Mouse (Mus musculus): ENCODE results near the gene Fgfr2. TPM values are rescaled to one million over a fixed set of nuclear protein-coding genes. Genes with fewer than 3 reads are reported as not detected.

The Fgfr2 gene
- polyA plus RNA-seq, 1 experiment = 14.7 TPM

DNA sequence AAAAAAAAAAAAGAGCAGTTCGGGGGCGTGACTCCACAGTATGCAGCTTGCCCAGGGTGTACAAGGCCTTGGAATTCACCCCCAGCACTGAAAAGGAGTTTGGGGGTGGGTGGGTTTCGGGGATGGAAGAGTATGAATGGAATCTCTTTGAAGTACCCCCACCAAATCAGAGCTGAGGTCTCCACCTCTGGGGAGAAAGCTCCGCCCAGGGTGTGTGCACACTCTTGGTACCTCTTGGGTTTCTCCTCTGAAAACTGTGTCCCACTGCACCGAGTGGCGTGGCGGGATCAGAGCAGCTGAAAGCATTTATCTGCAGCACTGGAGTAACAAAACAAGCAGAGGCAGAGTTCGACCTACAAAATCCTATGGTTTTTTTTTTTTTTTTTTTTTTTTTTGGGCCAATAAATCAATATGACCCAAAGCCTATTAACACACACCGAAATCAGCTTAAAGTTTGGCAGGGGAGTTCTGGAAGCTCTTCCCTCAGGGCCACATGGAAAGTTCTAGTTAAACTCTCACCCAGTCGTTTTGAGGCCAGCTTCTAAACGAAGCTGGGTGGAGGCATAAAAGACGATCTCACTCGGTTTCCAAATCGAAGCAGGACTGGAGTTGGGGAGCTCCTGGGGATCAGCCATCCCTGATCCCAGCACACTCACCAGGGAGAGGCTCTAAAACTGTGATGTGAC is 2798.3 kb downstream of the Fgfr2 start:
- no peak overlapping the region for H3K27ac ChIP-seq (ENCODE audit: insufficient read depth, low read depth, low read length)
- no peaks in the 10 kb centered on the region for H3K36me3 ChIP-seq (ENCODE audit: control insufficient read depth, insufficient read depth, low read length)
- WGBS = 67% methylated on average over 14 of the region's 14 CpGs
- peaks cover 5% of the 10 kb centered on the region; the same call in 1 of the 2 replicates for H3K4me1 ChIP-seq (ENCODE audit: control insufficient read depth, insufficient read depth, insufficient read length, low read length)
- H3K27me3 ChIP-seq (ENCODE audit: control insufficient read depth, insufficient read depth, low read length) = no peaks in the 10 kb centered on the region
- H3K4me3 ChIP-seq (ENCODE audit: low read depth, low read length) = no peak overlapping the region
- TF ChIP-seq CTCF (IDR thresholded peaks at IDR 0.05; ENCODE audit: extremely low read depth, insufficient read length, insufficient replicate concordance, low read depth, low read length) = no peak
- TF ChIP-seq POLR2A (IDR thresholded peaks at IDR 0.05; ENCODE audit: low read depth, low read length) = no peak

- Histone ChIP-seq H3K36me3 (ENCODE audit: control insufficient read depth, insufficient read depth, low read length) (no peaks in the 10 kb centered on the region), H3K27me3 (ENCODE audit: control insufficient read depth, insufficient read depth, low read length) (no peaks in the 10 kb centered on the region), H3K4me1 (ENCODE audit: control insufficient read depth, insufficient read depth, insufficient read length, low read length) (peaks cover 5% of the 10 kb centered on the region; the same call in 1 of the 2 replicates), H3K27ac (ENCODE audit: insufficient read depth, low read depth, low read length) (no peak overlapping the region), H3K4me3 (ENCODE audit: low read depth, low read length) (no peak overlapping the region)
- TF ChIP-seq CTCF (IDR thresholded peaks at IDR 0.05; ENCODE audit: extremely low read depth, insufficient read length, insufficient replicate concordance, low read depth, low read length) = no peak
- TF ChIP-seq POLR2A (IDR thresholded peaks at IDR 0.05; ENCODE audit: low read depth, low read length) = no peak
- WGBS = 88% methylated on average over 4 of the region's 4 CpGs
Observed at GRCm38 (mm10) chr7:130323766-130324165, 2799.4 kb downstream of the Fgfr2 start.

DNA sequence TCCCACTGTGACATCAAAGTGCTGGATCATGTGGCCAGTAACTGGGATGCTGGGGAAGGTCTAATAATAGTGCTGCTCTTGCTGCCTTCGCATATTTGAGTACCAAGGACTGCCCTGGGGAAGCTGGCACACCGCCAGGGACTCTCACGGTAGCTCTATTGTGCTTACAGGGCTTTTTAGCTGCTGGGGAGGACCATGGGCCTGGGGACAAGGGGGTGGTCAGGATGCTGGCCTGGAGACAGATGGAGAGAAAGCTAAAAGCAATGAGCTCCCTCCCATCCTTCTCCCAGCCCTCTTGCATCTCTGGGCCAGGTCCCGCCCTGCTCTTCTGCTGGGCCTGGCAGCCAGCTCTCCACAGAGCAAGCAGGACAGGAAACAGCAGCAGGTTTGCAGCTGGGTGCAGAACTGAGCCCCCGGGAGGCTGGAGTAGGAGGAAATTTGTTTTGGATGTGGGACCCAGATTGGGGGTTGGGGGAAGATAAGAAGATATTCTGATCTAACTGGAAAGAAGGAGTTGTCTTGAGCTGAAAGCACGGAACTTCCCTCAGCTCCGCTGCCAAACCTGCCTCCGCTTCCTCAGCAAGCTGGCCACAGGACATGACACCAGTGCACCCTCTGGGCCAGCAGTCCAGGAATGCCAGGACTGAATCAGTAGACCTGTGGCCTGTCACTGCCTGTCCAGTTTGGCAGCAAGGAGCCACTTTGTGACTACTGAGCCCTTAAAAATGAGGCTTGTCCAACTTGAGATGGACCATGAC is 2803.2 kb downstream of the Fgfr2 start:
- no peak overlapping the region for H3K27ac ChIP-seq (ENCODE audit: insufficient read depth, low read depth, low read length)
- no peak overlapping the region for H3K4me3 ChIP-seq (ENCODE audit: low read depth, low read length)
- WGBS = 51% methylated on average over 8 of the region's 8 CpGs

DNA sequence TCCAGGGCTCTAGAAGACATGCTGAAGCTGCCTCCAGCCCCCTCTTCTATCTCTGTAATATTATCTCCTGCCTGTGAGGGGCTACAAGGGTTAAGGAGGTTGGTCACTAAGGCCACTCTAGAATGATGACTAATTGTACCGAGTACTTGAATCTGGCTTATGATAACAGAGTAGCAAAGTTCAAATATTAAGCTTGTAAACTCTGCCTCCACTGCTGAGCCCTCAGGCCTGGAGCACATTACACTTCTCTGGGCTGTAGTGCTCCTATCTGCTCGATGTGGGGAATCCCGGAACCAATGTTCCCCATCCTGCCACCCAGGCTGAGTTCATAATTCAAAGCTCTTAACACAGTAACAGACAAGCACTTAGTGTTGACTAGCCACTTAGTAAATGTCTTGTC is 2806.9 kb downstream of the Fgfr2 start:
- no peaks in the 10 kb centered on the region for H3K36me3 ChIP-seq (ENCODE audit: control insufficient read depth, insufficient read depth, low read length)
- WGBS = 14% methylated on average over 3 of the region's 3 CpGs
- H3K4me1 ChIP-seq (ENCODE audit: control insufficient read depth, insufficient read depth, insufficient read length, low read length) = no peaks in the 10 kb centered on the region
- TF ChIP-seq POLR2A (IDR thresholded peaks at IDR 0.05; ENCODE audit: low read depth, low read length) (no peak), CTCF (IDR thresholded peaks at IDR 0.05; ENCODE audit: extremely low read depth, insufficient read length, insufficient replicate concordance, low read depth, low read length) (no peak)
- no peak overlapping the region for H3K4me3 ChIP-seq (ENCODE audit: low read depth, low read length)
- H3K27ac ChIP-seq (ENCODE audit: insufficient read depth, low read depth, low read length) = no peak overlapping the region
- no peaks in the 10 kb centered on the region for H3K27me3 ChIP-seq (ENCODE audit: control insufficient read depth, insufficient read depth, low read length)

More for the DNA sequence above, 2803.2 kb downstream of the Fgfr2 start:
- no peaks in the 10 kb centered on the region for H3K27me3 ChIP-seq (ENCODE audit: control insufficient read depth, insufficient read depth, low read length)
- no peaks in the 10 kb centered on the region for H3K4me1 ChIP-seq (ENCODE audit: control insufficient read depth, insufficient read depth, insufficient read length, low read length)
- no peaks in the 10 kb centered on the region for H3K36me3 ChIP-seq (ENCODE audit: control insufficient read depth, insufficient read depth, low read length)
- TF ChIP-seq POLR2A (IDR thresholded peaks at IDR 0.05; ENCODE audit: low read depth, low read length) (no peak), CTCF (IDR thresholded peaks at IDR 0.05; ENCODE audit: extremely low read depth, insufficient read length, insufficient replicate concordance, low read depth, low read length) (no peak)

DNA sequence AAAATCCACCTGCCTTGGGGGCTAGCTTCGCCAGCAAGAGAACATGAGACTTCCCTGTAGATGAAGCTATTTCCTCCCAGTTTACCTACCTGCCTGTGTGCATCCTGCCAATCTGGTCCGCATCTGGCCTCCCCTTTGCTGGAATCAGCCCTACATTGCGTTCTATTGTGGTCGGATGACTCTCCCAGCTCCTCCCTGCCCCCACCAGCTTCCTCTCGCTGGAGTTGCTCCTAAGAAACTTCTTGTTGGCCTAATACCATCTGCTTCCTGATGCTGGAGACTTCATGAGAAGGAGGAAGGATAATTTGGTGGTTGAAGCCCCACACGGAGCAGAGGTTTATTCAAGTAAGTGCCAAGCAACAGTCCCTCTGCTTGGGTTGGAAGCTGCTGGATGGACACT is 2807.9 kb downstream of the Fgfr2 start:
- Histone ChIP-seq H3K36me3 (ENCODE audit: control insufficient read depth, insufficient read depth, low read length) (no peaks in the 10 kb centered on the region), H3K27me3 (ENCODE audit: control insufficient read depth, insufficient read depth, low read length) (no peaks in the 10 kb centered on the region), H3K27ac (ENCODE audit: insufficient read depth, low read depth, low read length) (no peak overlapping the region), H3K4me1 (ENCODE audit: control insufficient read depth, insufficient read depth, insufficient read length, low read length) (no peaks in the 10 kb centered on the region), H3K4me3 (ENCODE audit: low read depth, low read length) (no peak overlapping the region)
- WGBS = 80% methylated on average over 6 of the region's 6 CpGs
- TF ChIP-seq CTCF (IDR thresholded peaks at IDR 0.05; ENCODE audit: extremely low read depth, insufficient read length, insufficient replicate concordance, low read depth, low read length) (no peak), POLR2A (IDR thresholded peaks at IDR 0.05; ENCODE audit: low read depth, low read length) (no peak)

- H3K36me3 ChIP-seq (ENCODE audit: control insufficient read depth, insufficient read depth, low read length) = no peaks in the 10 kb centered on the region
- TF ChIP-seq CTCF (IDR thresholded peaks at IDR 0.05; ENCODE audit: extremely low read depth, insufficient read length, insufficient replicate concordance, low read depth, low read length) (no peak), POLR2A (IDR thresholded peaks at IDR 0.05; ENCODE audit: low read depth, low read length) (no peak)
- no peak overlapping the region for H3K27ac ChIP-seq (ENCODE audit: insufficient read depth, low read depth, low read length)
- no peak overlapping the region for H3K4me3 ChIP-seq (ENCODE audit: low read depth, low read length)
- H3K4me1 ChIP-seq (ENCODE audit: control insufficient read depth, insufficient read depth, insufficient read length, low read length) = no peaks in the 10 kb centered on the region
- H3K27me3 ChIP-seq (ENCODE audit: control insufficient read depth, insufficient read depth, low read length) = no peaks in the 10 kb centered on the region
- WGBS = 91% methylated on average over 6 of the region's 6 CpGs
Observed at GRCm38 (mm10) chr7:130314658-130315057, 2808.5 kb downstream of the Fgfr2 start.

- no peaks in the 10 kb centered on the region for H3K36me3 ChIP-seq (ENCODE audit: control insufficient read depth, insufficient read depth, low read length)
- TF ChIP-seq CTCF (IDR thresholded peaks at IDR 0.05; ENCODE audit: extremely low read depth, insufficient read length, insufficient replicate concordance, low read depth, low read length) (no peak), POLR2A (IDR thresholded peaks at IDR 0.05; ENCODE audit: low read depth, low read length) (no peak)
- H3K4me3 ChIP-seq (ENCODE audit: low read depth, low read length) = no peak overlapping the region
- WGBS = 76% methylated on average over 4 of the region's 4 CpGs
- H3K27me3 ChIP-seq (ENCODE audit: control insufficient read depth, insufficient read depth, low read length) = no peaks in the 10 kb centered on the region
- no peak overlapping the region for H3K27ac ChIP-seq (ENCODE audit: insufficient read depth, low read depth, low read length)
- peaks cover 4% of the 10 kb centered on the region; the same call in 1 of the 2 replicates for H3K4me1 ChIP-seq (ENCODE audit: control insufficient read depth, insufficient read depth, insufficient read length, low read length)
Observed at GRCm38 (mm10) chr7:130311362-130311761, 2811.8 kb downstream of the Fgfr2 start.

All from small intestine, adult 2 months (tissue).